Mouse (Mus musculus) liver, embryonic 14.5 days (tissue): ENCODE data around the gene Rnf19b. TPM values are rescaled to one million over a fixed set of nuclear protein-coding genes. Genes with fewer than 3 reads are reported as not detected.

Experiments used
- ATAC-seq: fragments of 200-750 bp; cut with Nextera tagmentation; 2 replicates; pipeline ENCODE4 v1.8.0; 2017; ENCODE audit warnings: moderate number of reproducible peaks, mild to moderate bottlenecking, moderate library complexity; ENCODE audit not compliant: insufficient read depth
- DNase-seq, 3 experiments: peaks; one replicate each; pipeline ENCODE4 v3.0.0-alpha.2; 2012 to 2013; ENCODE audit warnings: low read depth in 3 of 3, low spot score in 3 of 3
- H3K27ac ChIP-seq: fragments of 300-500 bp; sonication (generic); 2 replicates; pipeline ENCODE4 v1.5.1; 2014; ENCODE audit warnings: moderate library complexity, mild to moderate bottlenecking, control low read depth, inconsistent platforms
- H3K27me3 ChIP-seq: fragments of 300-500 bp; sonication (generic); 2 replicates; pipeline ENCODE4 v1.6.1; 2014; ENCODE audit warnings: mild to moderate bottlenecking, low read length, moderate library complexity; ENCODE audit not compliant: control insufficient read depth, insufficient read depth
- H3K36me3 ChIP-seq: fragments of 300-500 bp; sonication (generic); replicated peaks from 2 replicates; pipeline ENCODE4 v1.6.1; 2014; ENCODE audit warnings: low read depth; ENCODE audit not compliant: control insufficient read depth, insufficient read depth
- H3K4me1 ChIP-seq, 2 experiments: fragments of 200-500 bp in 1 of 2; fragments of 300-500 bp in 1 of 2; sonication (generic) in 1 of 2; replicated peaks; 2 replicates each; pipeline ENCODE4 v1.6.1; 2012 to 2014; ENCODE audit warnings: antibody characterized with exemption in 1 of 2, inconsistent platforms in 1 of 2, low read length in 1 of 2; ENCODE audit not compliant: control insufficient read depth in 2 of 2, insufficient read depth in 2 of 2
- H3K4me2 ChIP-seq: fragments of 300-500 bp; sonication (generic); 2 replicates; pipeline ENCODE4 v1.6.1; 2014; ENCODE audit warnings: low read depth, mild to moderate bottlenecking, control low read depth, moderate library complexity
- H3K4me3 ChIP-seq, 2 experiments: fragments of 200-500 bp in 1 of 2; fragments of 300-500 bp in 1 of 2; sonication (generic) in 1 of 2; 2 replicates each; pipeline ENCODE4 v1.5.1; 2012 to 2014; ENCODE audit warnings: low read depth in 2 of 2, low read length in 2 of 2, mild to moderate bottlenecking in 2 of 2, control low read depth in 1 of 2, inconsistent platforms in 1 of 2, moderate library complexity in 1 of 2; ENCODE audit not compliant: insufficient read depth in 1 of 2
- H3K9ac ChIP-seq: fragments of 300-500 bp; sonication (generic); replicated peaks from 2 replicates; pipeline ENCODE4 v1.6.1; 2014; ENCODE audit warnings: mild to moderate bottlenecking, control low read depth, moderate library complexity
- H3K9me3 ChIP-seq: fragments of 300-500 bp; sonication (generic); 2 replicates; pipeline ENCODE4 v1.6.1; 2016; ENCODE audit warnings: low read length, mixed read lengths; ENCODE audit not compliant: control insufficient read depth
- CTCF ChIP-seq: IDR thresholded peaks from 2 replicates; pipeline ENCODE4 v1.5.1; 2016; ENCODE audit warnings: antibody characterized with exemption, low read depth, control low read depth
- EP300 ChIP-seq: IDR thresholded peaks from 2 replicates; pipeline ENCODE4 v1.6.1; 2016; ENCODE audit warnings: antibody characterized with exemption, low read depth
- WGBS: fragments of 180-500 bp; shearing (Covaris S2); extraction: QIAGEN DNeasy Blood & Tissue Kit; methylation state at CpG from one replicate; pipeline ENCODE4 v1.1.7; 2014; ENCODE audit not compliant: insufficient replicate concordance; 5-methylcytosine and 5-hydroxymethylcytosine counted together
- polyA plus RNA-seq, 2 experiments: library from polyadenylated mRNA; depleted of rRNA in 1 of 2; stranded (reverse) in 1 of 2; unstranded in 1 of 2; fragments of >200 nt; fragmentation: Nextera tagmentation in 1 of 2; extraction: Ambion mirVana in 1 of 2; gene quantifications; 2 replicates each; pipeline versions ENCODE4 v1.2.1 to v1.2.3; 2012 to 2014

The Rnf19b gene
- polyA plus RNA-seq, 2 experiments: 4.0 to 11.2 TPM

DNA sequence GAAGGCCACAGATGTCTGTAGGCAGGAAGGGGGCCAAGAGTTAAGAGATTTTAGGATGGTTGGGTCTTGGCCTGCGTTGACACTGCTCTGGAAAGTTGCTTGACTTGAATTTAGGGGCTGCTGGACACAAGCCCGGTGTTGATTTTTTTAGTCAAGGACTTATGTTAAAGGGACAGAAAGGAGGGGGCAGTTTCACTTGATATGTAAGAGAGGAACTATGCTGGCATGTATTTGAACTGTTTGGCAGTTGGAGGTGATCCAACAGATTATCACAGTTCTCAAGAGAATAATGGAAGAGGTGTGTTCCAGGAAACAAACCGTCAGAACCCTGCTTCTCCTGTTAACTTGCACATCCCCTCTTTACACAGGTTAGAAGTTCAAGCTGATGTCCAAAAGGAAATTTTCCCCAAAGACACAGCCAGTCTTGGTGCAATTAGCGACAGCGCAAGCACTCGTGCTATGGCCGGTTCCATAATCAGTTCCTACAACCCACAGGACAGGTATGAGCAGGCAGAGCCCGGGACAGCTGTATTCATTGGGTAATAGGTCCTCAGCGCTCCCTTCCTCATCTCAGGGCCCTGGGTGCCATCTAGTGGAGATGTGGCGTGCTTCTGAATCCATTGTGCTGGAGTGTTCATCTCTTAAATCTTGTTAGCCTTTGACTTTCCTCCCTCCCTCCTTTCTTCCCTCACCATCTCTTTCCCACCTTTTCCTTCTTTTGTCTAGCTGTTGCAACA, 24.5 kb downstream of the Rnf19b start:
- Histone ChIP-seq H3K4me1 (no peaks in the 10 kb centered on the region), H3K9me3 (no peaks in the 10 kb centered on the region), H3K36me3 (peaks cover 10% of the 10 kb centered on the region), H3K27me3 (no peaks in the 10 kb centered on the region), H3K9ac (no peak overlapping the region), H3K4me3 (no peak overlapping the region), H3K4me2 (no peak overlapping the region), H3K27ac (no peak overlapping the region)
- ATAC-seq (no peak), DNase-seq (peak; percentile 13 to 52 (median 41))
- TF ChIP-seq CTCF (peak; percentile 85), EP300 (no peak)
- 47% methylated on average over 10 of the region's 10 CpGs for WGBS

DNA sequence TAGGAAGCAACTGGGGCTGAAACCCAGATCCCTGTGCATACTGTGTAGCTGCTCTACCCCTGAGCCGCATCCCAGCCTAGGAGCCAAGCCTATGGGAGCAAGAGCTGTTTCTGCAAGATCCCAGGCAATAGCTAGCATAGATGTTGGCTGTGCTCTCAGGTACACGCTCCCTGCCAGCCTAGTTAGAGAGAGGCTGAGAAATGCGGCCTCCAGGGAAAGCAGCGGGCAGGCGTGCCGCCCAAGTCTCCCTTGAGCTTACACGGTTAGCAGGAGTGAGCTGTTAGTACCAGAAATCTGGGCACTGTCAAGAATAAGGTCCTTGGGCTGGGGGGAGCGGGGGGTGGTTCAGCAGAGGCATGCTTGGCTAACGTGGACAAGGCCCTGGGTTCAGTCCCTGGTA, 26.8 kb downstream of the Rnf19b start:
- Histone ChIP-seq H3K9ac (no peak overlapping the region), H3K9me3 (no peaks in the 10 kb centered on the region), H3K27ac (no peak overlapping the region), H3K4me3 (no peak overlapping the region), H3K4me2 (no peak overlapping the region), H3K4me1 (no peaks in the 10 kb centered on the region), H3K36me3 (peaks cover 3% of the 10 kb centered on the region), H3K27me3 (no peaks in the 10 kb centered on the region)
- TF ChIP-seq EP300: no peak
- no peak for TF ChIP-seq CTCF
- 87% methylated on average over 9 of the region's 9 CpGs for WGBS
- no peak for ATAC-seq
- DNase-seq: no peak

- 24% methylated on average over 8 of the region's 8 CpGs for WGBS
- no peak overlapping the region for H3K4me3 ChIP-seq
- ATAC-seq (no peak), DNase-seq (peak; percentile 33 to 50 (median 47))
- H3K27me3 ChIP-seq: no peaks in the 10 kb centered on the region
- TF ChIP-seq CTCF (peak; percentile 94), EP300 (no peak)
- no peak overlapping the region for H3K4me2 ChIP-seq
- no peaks in the 10 kb centered on the region for H3K4me1 ChIP-seq
- H3K9me3 ChIP-seq: no peaks in the 10 kb centered on the region
- H3K36me3 ChIP-seq: peaks cover 3% of the 10 kb centered on the region; the same call in 1 of the 2 replicates
- H3K27ac ChIP-seq: no peak overlapping the region
- no peak overlapping the region for H3K9ac ChIP-seq
These were observed 28.0 kb downstream of the Rnf19b start for GRCm38 (mm10) chr4:129086078-129086477.

- Histone ChIP-seq H3K9me3 (no peaks in the 10 kb centered on the region), H3K4me2 (no peak overlapping the region), H3K27ac (no peak overlapping the region), H3K9ac (no peak overlapping the region), H3K4me1 (no peaks in the 10 kb centered on the region), H3K27me3 (no peaks in the 10 kb centered on the region), H3K4me3 (no peak overlapping the region), H3K36me3 (peaks cover 3% of the 10 kb centered on the region; the same call in 1 of the 2 replicates)
- ATAC-seq: no peak
- DNase-seq: no peak
- TF ChIP-seq CTCF (no peak), EP300 (no peak)
- WGBS: 50% methylated on average over 5 of the region's 5 CpGs
These were observed 29.8 kb downstream of the Rnf19b start for GRCm38 (mm10) chr4:129087850-129088249.

GRCm38 (mm10) chr4:129095276-129095675, 37.2 kb downstream of the Rnf19b start:
- no peak overlapping the region for H3K27ac ChIP-seq
- no peaks in the 10 kb centered on the region for H3K9me3 ChIP-seq
- no peak for DNase-seq
- no peak overlapping the region for H3K9ac ChIP-seq
- no peak overlapping the region for H3K4me2 ChIP-seq
- no peak for ATAC-seq
- no peaks in the 10 kb centered on the region; the same call in 1 of the 2 replicates for H3K27me3 ChIP-seq
- TF ChIP-seq EP300: no peak
- no peak for TF ChIP-seq CTCF
- 22% methylated on average over 15 of the region's 15 CpGs for WGBS
- H3K4me3 ChIP-seq: no peak overlapping the region
- H3K36me3 ChIP-seq: no peaks in the 10 kb centered on the region
- H3K4me1 ChIP-seq: no peaks in the 10 kb centered on the region
